Mouse (Mus musculus) liver, embryonic 14.5 days (tissue): ENCODE measurements at regions not wholly inside any gene's neighbourhood (a gene's known extent, or its start where the extent isn't known, plus 50 kb on each side); places are given as distances from the start of the nearest gene placed in this dataset.
"Not testable (repeated sequence)": the region's sequence is repeated elsewhere in the genome, so short reads cannot be mapped to it uniquely, and the experiment has no call there.

ENCODE experiments used
- ATAC-seq: fragments of 200-750 bp; cut with Nextera tagmentation; 2 replicates; pipeline ENCODE4 v1.8.0; 2017; ENCODE audit warnings: moderate number of reproducible peaks, mild to moderate bottlenecking, moderate library complexity; ENCODE audit not compliant: insufficient read depth
- DNase-seq, 3 experiments: peaks; one replicate each; pipeline ENCODE4 v3.0.0-alpha.2; 2012 to 2013; ENCODE audit warnings: low read depth in 3 of 3, low spot score in 3 of 3
- H3K27ac ChIP-seq: fragments of 300-500 bp; sonication (generic); 2 replicates; pipeline ENCODE4 v1.5.1; 2014; ENCODE audit warnings: moderate library complexity, mild to moderate bottlenecking, control low read depth, inconsistent platforms
- H3K27me3 ChIP-seq: fragments of 300-500 bp; sonication (generic); 2 replicates; pipeline ENCODE4 v1.6.1; 2014; ENCODE audit warnings: mild to moderate bottlenecking, low read length, moderate library complexity; ENCODE audit not compliant: control insufficient read depth, insufficient read depth
- H3K36me3 ChIP-seq: fragments of 300-500 bp; sonication (generic); replicated peaks from 2 replicates; pipeline ENCODE4 v1.6.1; 2014; ENCODE audit warnings: low read depth; ENCODE audit not compliant: control insufficient read depth, insufficient read depth
- H3K4me1 ChIP-seq, 2 experiments: fragments of 200-500 bp in 1 of 2; fragments of 300-500 bp in 1 of 2; sonication (generic) in 1 of 2; replicated peaks; 2 replicates each; pipeline ENCODE4 v1.6.1; 2012 to 2014; ENCODE audit warnings: antibody characterized with exemption in 1 of 2, inconsistent platforms in 1 of 2, low read length in 1 of 2; ENCODE audit not compliant: control insufficient read depth in 2 of 2, insufficient read depth in 2 of 2
- H3K4me2 ChIP-seq: fragments of 300-500 bp; sonication (generic); 2 replicates; pipeline ENCODE4 v1.6.1; 2014; ENCODE audit warnings: low read depth, mild to moderate bottlenecking, control low read depth, moderate library complexity
- H3K4me3 ChIP-seq, 2 experiments: fragments of 200-500 bp in 1 of 2; fragments of 300-500 bp in 1 of 2; sonication (generic) in 1 of 2; 2 replicates each; pipeline ENCODE4 v1.5.1; 2012 to 2014; ENCODE audit warnings: low read depth in 2 of 2, low read length in 2 of 2, mild to moderate bottlenecking in 2 of 2, control low read depth in 1 of 2, inconsistent platforms in 1 of 2, moderate library complexity in 1 of 2; ENCODE audit not compliant: insufficient read depth in 1 of 2
- H3K9ac ChIP-seq: fragments of 300-500 bp; sonication (generic); replicated peaks from 2 replicates; pipeline ENCODE4 v1.6.1; 2014; ENCODE audit warnings: mild to moderate bottlenecking, control low read depth, moderate library complexity
- H3K9me3 ChIP-seq: fragments of 300-500 bp; sonication (generic); 2 replicates; pipeline ENCODE4 v1.6.1; 2016; ENCODE audit warnings: low read length, mixed read lengths; ENCODE audit not compliant: control insufficient read depth
- CTCF ChIP-seq: IDR thresholded peaks from 2 replicates; pipeline ENCODE4 v1.5.1; 2016; ENCODE audit warnings: antibody characterized with exemption, low read depth, control low read depth
- EP300 ChIP-seq: IDR thresholded peaks from 2 replicates; pipeline ENCODE4 v1.6.1; 2016; ENCODE audit warnings: antibody characterized with exemption, low read depth
- WGBS: fragments of 180-500 bp; shearing (Covaris S2); extraction: QIAGEN DNeasy Blood & Tissue Kit; methylation state at CpG from one replicate; pipeline ENCODE4 v1.1.7; 2014; ENCODE audit not compliant: insufficient replicate concordance; 5-methylcytosine and 5-hydroxymethylcytosine counted together

GRCm38 (mm10) chr7:58446261-58446660 is 209.7 kb upstream of the Atp10a start:
- TF ChIP-seq CTCF (no peak), EP300 (no peak)
- H3K4me1 ChIP-seq, result no peaks in the 10 kb centered on the region
- no peak overlapping the region for H3K27ac ChIP-seq
- no peaks in the 10 kb centered on the region for H3K36me3 ChIP-seq
- no peak overlapping the region for H3K9ac ChIP-seq
- DNase-seq (no peak), ATAC-seq (no peak)
- no peak overlapping the region for H3K4me2 ChIP-seq
- no peak overlapping the region for H3K4me3 ChIP-seq
- no peaks in the 10 kb centered on the region for H3K27me3 ChIP-seq
- H3K9me3 ChIP-seq, result no peaks in the 10 kb centered on the region

GRCm38 (mm10) chr7:58448727-58449126 is 207.2 kb upstream of the Atp10a start:
- Histone ChIP-seq H3K9ac (no peak overlapping the region), H3K36me3 (no peaks in the 10 kb centered on the region), H3K4me3 (no peak overlapping the region), H3K27me3 (no peaks in the 10 kb centered on the region), H3K4me1 (no peaks in the 10 kb centered on the region), H3K4me2 (no peak overlapping the region), H3K27ac (no peak overlapping the region), H3K9me3 (no peaks in the 10 kb centered on the region)
- no peak for TF ChIP-seq EP300
- TF ChIP-seq CTCF, result no peak
- no peak for DNase-seq
- 18% methylated on average over 3 of the region's 3 CpGs for WGBS
- ATAC-seq, result no peak

- H3K36me3 ChIP-seq, result no peaks in the 10 kb centered on the region
- ATAC-seq (no peak), DNase-seq (no peak)
- no peak overlapping the region for H3K9ac ChIP-seq
- no peak overlapping the region for H3K27ac ChIP-seq
- 41% methylated on average over 1 of the region's 1 CpGs for WGBS
- no peaks in the 10 kb centered on the region for H3K9me3 ChIP-seq
- H3K27me3 ChIP-seq, result no peaks in the 10 kb centered on the region
- H3K4me1 ChIP-seq, result no peaks in the 10 kb centered on the region
- H3K4me2 ChIP-seq, result no peak overlapping the region
- TF ChIP-seq CTCF (no peak), EP300 (no peak)
- no peak overlapping the region for H3K4me3 ChIP-seq
Observed at GRCm38 (mm10) chr7:58451981-58452380, 204.0 kb upstream of the Atp10a start.

- H3K27ac ChIP-seq, ATAC-seq, H3K27me3 ChIP-seq, H3K4me1 ChIP-seq, DNase-seq, H3K9me3 ChIP-seq, H3K4me3 ChIP-seq, H3K4me2 ChIP-seq, H3K36me3 ChIP-seq, H3K9ac ChIP-seq: not testable (repeated sequence)
- WGBS, result 67% methylated on average over 3 of the region's 3 CpGs
Observed at GRCm38 (mm10) chr7:58458146-58458545, 197.8 kb upstream of the Atp10a start.

- Histone ChIP-seq H3K27ac (no peak overlapping the region), H3K9me3 (no peaks in the 10 kb centered on the region), H3K9ac (no peak overlapping the region), H3K4me3 (no peak overlapping the region), H3K36me3 (no peaks in the 10 kb centered on the region), H3K4me1 (no peaks in the 10 kb centered on the region), H3K27me3 (no peaks in the 10 kb centered on the region), H3K4me2 (no peak overlapping the region)
- TF ChIP-seq EP300, result no peak
- TF ChIP-seq CTCF, result no peak
- no peak for DNase-seq
- ATAC-seq, result no peak
- WGBS, result 53% methylated on average over 2 of the region's 2 CpGs
Observed at GRCm38 (mm10) chr7:58460939-58461338, 195.0 kb upstream of the Atp10a start.

- Histone ChIP-seq H3K9me3 (no peaks in the 10 kb centered on the region), H3K9ac (no peak overlapping the region)
Observed at GRCm38 (mm10) chr7:58473150-58473549, 182.8 kb upstream of the Atp10a start.

More at GRCm38 (mm10) chr7:58473150-58473549, 182.8 kb upstream of the Atp10a start:
- Histone ChIP-seq H3K4me3 (no peak overlapping the region), H3K4me1 (no peaks in the 10 kb centered on the region), H3K27ac (no peak overlapping the region), H3K36me3 (no peaks in the 10 kb centered on the region), H3K4me2 (no peak overlapping the region), H3K27me3 (no peaks in the 10 kb centered on the region)
- TF ChIP-seq EP300 (no peak), CTCF (no peak)
- DNase-seq (no peak), ATAC-seq (no peak)
- WGBS, result 33% methylated on average over 3 of the region's 3 CpGs
